ENCODE assay signal across 17 mouse cellular contexts in genomic region chr10:127227163-127227562, GRCm38 (mm10). TPM values are rescaled to one million over a fixed set of nuclear protein-coding genes. Genes with fewer than 3 reads are reported as not detected.
A peak's percentile ranks its signal among the peaks of the same experiment; 100 is the strongest.
DNase-seq lines count a peak whose midpoint lies in the region; ATAC-seq lines count a peak whose summit lies in the region.
"Had no signal": no experiment of that assay in that cellular context is flagged by ENCODE, and none has a peak within 500 bp of the region (broad histone marks: within the 10 kb centered on the region; RNA-seq: fewer than 3 reads in every experiment).

No protein-coding gene starts in this region.

- 0 out of 2 replicates have a peak, but pooled peaks have one; percentile 8 for ATAC-seq in frontal cortex, adult (ENCODE audit: low TSS enrichment)
- no peak for ATAC-seq in limb, embryonic 11.5 days (ENCODE audit: insufficient number of reproducible peaks, low FRiP score, low TSS enrichment, low read depth)
- ATAC-seq in hematopoietic stem cell, adult 5-6 weeks (replicated peaks in 1 of 2; ENCODE audit: insufficient read depth in 1 of 2, low FRiP score in 2 of 2, low TSS enrichment in 1 of 2, low read depth in 1 of 2, poor library complexity in 2 of 2, severe bottlenecking in 2 of 2) = peak; percentile 29 to 55; a peak in 3 of 4 replicates
- ATAC-seq: activated CD4-positive, CD25-positive, alpha-beta regulatory T cell, adult 4 months; forebrain, embryonic 15.5 days; Patski had no signal

- peak overlapping the region; percentile 27; the same call in 1 of the 2 replicates for H3K9ac ChIP-seq in limb, embryonic 11.5 days (ENCODE audit: low read length)
- H3K9ac ChIP-seq: embryonic facial prominence, embryonic 15.5 days; forebrain, embryonic 15.5 days; hindbrain, embryonic 15.5 days had no signal

- 85% methylated on average over 8 of the region's 8 CpGs for WGBS in limb, embryonic 11.5 days
- WGBS in limb, embryonic 10.5 days = 89% methylated on average over 8 of the region's 8 CpGs

- H3K9me3 ChIP-seq in limb, embryonic 11.5 days (ENCODE audit: control insufficient read depth, low read length) = no peaks in the 10 kb centered on the region
- no peaks in the 10 kb centered on the region for H3K9me3 ChIP-seq in limb, embryonic 10.5 days (replicated peaks)
- H3K9me3 ChIP-seq: embryonic facial prominence, embryonic 15.5 days; forebrain, embryonic 15.5 days; hindbrain, embryonic 15.5 days had no signal

- no peaks in the 10 kb centered on the region; the same call in 1 of the 2 replicates for H3K4me1 ChIP-seq in limb, embryonic 11.5 days (ENCODE audit: control insufficient read depth, insufficient read depth, low read length)
- H3K4me1 ChIP-seq in limb, embryonic 10.5 days = peaks cover 5% of the 10 kb centered on the region; the same call in 1 of the 2 replicates
- H3K4me1 ChIP-seq: forebrain, embryonic 15.5 days; hindbrain, embryonic 15.5 days had no signal

- H3K27me3 ChIP-seq in limb, embryonic 11.5 days (ENCODE audit: control insufficient read depth, insufficient read depth, low read length) = no peaks in the 10 kb centered on the region
- H3K27me3 ChIP-seq in limb, embryonic 10.5 days (ENCODE audit: low read depth, poor library complexity, severe bottlenecking) = peaks cover 27% of the 10 kb centered on the region
- H3K27me3 ChIP-seq: embryonic facial prominence, embryonic 15.5 days; forebrain, embryonic 15.5 days; hindbrain, embryonic 15.5 days; Patski had no signal

- no peak overlapping the region for H3K4me3 ChIP-seq in limb, embryonic 11.5 days (ENCODE audit: low read depth, low read length)
- H3K4me3 ChIP-seq in limb, embryonic 10.5 days = no peak overlapping the region
- H3K4me3 ChIP-seq: embryonic facial prominence, embryonic 15.5 days; erythroblast, embryonic 14.5 days; forebrain, embryonic 15.5 days; gastrocnemius, adult 2 months; hindbrain, embryonic 15.5 days had no signal

- H3K36me3 ChIP-seq in limb, embryonic 11.5 days (ENCODE audit: control insufficient read depth, insufficient read depth, low read length) = no peaks in the 10 kb centered on the region
- H3K36me3 ChIP-seq in limb, embryonic 10.5 days = no peaks in the 10 kb centered on the region
- H3K36me3 ChIP-seq: embryonic facial prominence, embryonic 15.5 days had no signal

- no peak overlapping the region for H3K4me2 ChIP-seq in limb, embryonic 11.5 days (ENCODE audit: low read depth, severe bottlenecking)
- H3K4me2 ChIP-seq: embryonic facial prominence, embryonic 15.5 days; forebrain, embryonic 15.5 days; hindbrain, embryonic 15.5 days had no signal

- no peak overlapping the region for H3K27ac ChIP-seq in limb, embryonic 11.5 days (replicated peaks; ENCODE audit: low read depth, low read length)
- H3K27ac ChIP-seq in limb, embryonic 10.5 days = no peak overlapping the region
- H3K27ac ChIP-seq: embryonic facial prominence, embryonic 15.5 days; forebrain, embryonic 15.5 days; gastrocnemius, adult 2 months; hindbrain, embryonic 15.5 days had no signal

- no peak for DNase-seq in frontal cortex, postnatal 10 days (ENCODE audit: low spot score in 2 of 2)
- DNase-seq in limb, embryonic 11.5 days (ENCODE audit: low spot score) = no peak
- DNase-seq in limb, embryonic 10.5 days (ENCODE audit: low spot score) = no peak
- DNase-seq in brain, adult 2 months (ENCODE audit: low read depth, low spot score) = peak; percentile 65
- DNase-seq in urinary bladder, postnatal 14 days (ENCODE audit: low spot score) = no peak
- no peak for DNase-seq in gastrocnemius, adult 18-20 months (ENCODE audit: low spot score)
- DNase-seq: gastrocnemius, adult 2 months; gastrocnemius, postnatal 25 days; heart, adult 11 months had no signal

RNA-seq across cellular contexts. Expression of gene Pip4k2c, which starts 15.8 kb away (rescaled TPM):
- polyA plus RNA-seq in limb, embryonic 11.5 days (2014; fragmentation: Nextera tagmentation; extraction: Ambion mirVana) = 17.8 and 20.3 TPM in 2 replicates
- 25.0 and 27.8 TPM in 2 replicates for polyA plus RNA-seq in limb, embryonic 10.5 days (2016; fragmentation: Nextera tagmentation; extraction: Ambion mirVana)
- 14.8 and 19.7 TPM in 2 replicates for total RNA-seq in hematopoietic stem cell, adult 5-6 weeks (2017)
- total RNA-seq in gastrocnemius, adult 18-20 months (2021) = 1 to 10 TPM; 7.4 to 8.2 TPM

RNA-seq across cellular contexts. Expression of gene Dtx3, which starts 31.6 kb away (rescaled TPM):
- 138 TPM in 2 replicates for polyA plus RNA-seq in limb, embryonic 11.5 days (2014; fragmentation: Nextera tagmentation; extraction: Ambion mirVana)
- polyA plus RNA-seq in limb, embryonic 10.5 days (2016; fragmentation: Nextera tagmentation; extraction: Ambion mirVana) = 91.4 and 122 TPM in 2 replicates
- total RNA-seq in hematopoietic stem cell, adult 5-6 weeks (2017) = 56.2 and 56.8 TPM in 2 replicates
- total RNA-seq in gastrocnemius, adult 18-20 months (2021) = 10 to 100 TPM; 20.0 to 27.3 TPM

RNA-seq across cellular contexts. Expression of gene Kif5a, which starts 36.0 kb away (rescaled TPM):
- 2.1 and 3.8 TPM in 2 replicates for polyA plus RNA-seq in limb, embryonic 11.5 days (2014; fragmentation: Nextera tagmentation; extraction: Ambion mirVana)
- 1.4 and 2.2 TPM in 2 replicates for polyA plus RNA-seq in limb, embryonic 10.5 days (2016; fragmentation: Nextera tagmentation; extraction: Ambion mirVana)
- total RNA-seq in hematopoietic stem cell, adult 5-6 weeks (2017) = 0.94 and 1.5 TPM in 2 replicates
- total RNA-seq in gastrocnemius, adult 18-20 months (2021) = under 1 TPM; 0.21 to 0.37 TPM

RNA-seq across cellular contexts. Expression of gene Arhgef25, which starts 37.3 kb away (rescaled TPM):
- polyA plus RNA-seq in limb, embryonic 11.5 days (2014; fragmentation: Nextera tagmentation; extraction: Ambion mirVana) = 37.2 and 40.3 TPM in 2 replicates
- 25.8 and 36.3 TPM in 2 replicates for polyA plus RNA-seq in limb, embryonic 10.5 days (2016; fragmentation: Nextera tagmentation; extraction: Ambion mirVana)
- 8.7 and 18.4 TPM in 2 replicates for total RNA-seq in hematopoietic stem cell, adult 5-6 weeks (2017)
- 1 to 10 TPM; 7.4 to 9.5 TPM for total RNA-seq in gastrocnemius, adult 18-20 months (2021)
- polyA plus RNA-seq: activated CD4-positive, CD25-positive, alpha-beta regulatory T cell, adult 4 months had no signal

RNA-seq across cellular contexts. Expression of gene Dctn2, which starts 39.0 kb away (rescaled TPM):
- 160 and 170 TPM in 2 replicates for polyA plus RNA-seq in limb, embryonic 11.5 days (2014; fragmentation: Nextera tagmentation; extraction: Ambion mirVana)
- 185 and 194 TPM in 2 replicates for polyA plus RNA-seq in limb, embryonic 10.5 days (2016; fragmentation: Nextera tagmentation; extraction: Ambion mirVana)
- 85.8 and 96.8 TPM in 2 replicates for total RNA-seq in hematopoietic stem cell, adult 5-6 weeks (2017)
- 10 to 100 TPM; 96.1 to 97.2 TPM for total RNA-seq in gastrocnemius, adult 18-20 months (2021)
